Mouse (Mus musculus) bone marrow, adult 2 months (tissue): Measurements from ENCODE around the gene Acyp2.

Experiments
- CTCF ChIP-seq: fragments of 200-500 bp; IDR thresholded peaks from 2 replicates; pipeline ENCODE4 v1.5.1; 2011; ENCODE audit warnings: low read length, control low read depth; ENCODE audit not compliant: control insufficient read depth, insufficient read depth
- POLR2A ChIP-seq: fragments of 200-500 bp; IDR thresholded peaks from 2 replicates; pipeline ENCODE4 v1.6.1; 2011; ENCODE audit warnings: low read depth, mild to moderate bottlenecking, control low read depth, low read length, borderline replicate concordance; ENCODE audit not compliant: control insufficient read depth

- no peak for TF ChIP-seq CTCF
- TF ChIP-seq POLR2A, result no peak
Measured at GRCm38 (mm10) chr11:30488183-30488582, 161.2 kb downstream of the Acyp2 start.
